Mouse (Mus musculus) heart, embryonic 11.5 days (tissue): ENCODE data around the gene Ogdhl. TPM values are rescaled to one million over a fixed set of nuclear protein-coding genes. Genes with fewer than 3 reads are reported as not detected.

Source experiments
- ATAC-seq: fragments of 200-750 bp; cut with Nextera tagmentation; replicated peaks from 2 replicates; pipeline ENCODE4 v1.8.0; 2017; ENCODE audit warnings: moderate library complexity; ENCODE audit not compliant: insufficient number of reproducible peaks, low FRiP score, low TSS enrichment
- H3K27ac ChIP-seq: fragments of 300-500 bp; sonication (generic); 2 replicates; pipeline ENCODE4 v1.5.1; 2014; ENCODE audit warnings: mild to moderate bottlenecking, low read depth, low read length
- H3K27me3 ChIP-seq: fragments of 300-500 bp; sonication (generic); 2 replicates; pipeline ENCODE4 v1.6.1; 2014; ENCODE audit warnings: mild to moderate bottlenecking, low read length, mixed read lengths; ENCODE audit not compliant: control insufficient read depth, insufficient read depth
- H3K36me3 ChIP-seq: fragments of 300-500 bp; sonication (generic); 2 replicates; pipeline ENCODE4 v1.6.1; 2014; ENCODE audit warnings: mild to moderate bottlenecking, low read length, moderate library complexity, mixed read lengths; ENCODE audit not compliant: control insufficient read depth, insufficient read depth
- H3K4me1 ChIP-seq: fragments of 300-500 bp; sonication (generic); 2 replicates; pipeline ENCODE4 v1.6.1; 2014; ENCODE audit warnings: low read length; ENCODE audit not compliant: control insufficient read depth, insufficient read depth
- H3K4me2 ChIP-seq: fragments of 300-500 bp; sonication (generic); 2 replicates; pipeline ENCODE4 v1.6.1; 2014; ENCODE audit warnings: mild to moderate bottlenecking, moderate library complexity
- H3K4me3 ChIP-seq: fragments of 300-500 bp; sonication (generic); 2 replicates; pipeline ENCODE4 v1.5.1; 2014; ENCODE audit warnings: low read depth, low read length
- H3K9ac ChIP-seq: fragments of 300-500 bp; sonication (generic); 2 replicates; pipeline ENCODE4 v1.6.1; 2014; ENCODE audit warnings: mild to moderate bottlenecking, low read depth, low read length, moderate library complexity
- H3K9me3 ChIP-seq: fragments of 300-500 bp; sonication (generic); replicated peaks from 2 replicates; pipeline ENCODE4 v1.6.1; 2016; ENCODE audit warnings: low read length; ENCODE audit not compliant: control insufficient read depth
- WGBS: fragments of 180-500 bp; shearing (Covaris S2); extraction: QIAGEN DNeasy Blood & Tissue Kit; methylation state at CpG from one replicate; pipeline ENCODE4 v1.1.7; 2014; ENCODE audit not compliant: insufficient replicate concordance; 5-methylcytosine and 5-hydroxymethylcytosine counted together
- polyA plus RNA-seq: library from polyadenylated mRNA; unstranded; fragments of >200 nt; fragmentation: Nextera tagmentation; extraction: Ambion mirVana; gene quantifications from 2 replicates; pipeline ENCODE4 v1.2.1, GENCODE M21; 2014

Gene Ogdhl
- polyA plus RNA-seq, 1 experiment from 2014 or later, result 15.2 TPM

DNA sequence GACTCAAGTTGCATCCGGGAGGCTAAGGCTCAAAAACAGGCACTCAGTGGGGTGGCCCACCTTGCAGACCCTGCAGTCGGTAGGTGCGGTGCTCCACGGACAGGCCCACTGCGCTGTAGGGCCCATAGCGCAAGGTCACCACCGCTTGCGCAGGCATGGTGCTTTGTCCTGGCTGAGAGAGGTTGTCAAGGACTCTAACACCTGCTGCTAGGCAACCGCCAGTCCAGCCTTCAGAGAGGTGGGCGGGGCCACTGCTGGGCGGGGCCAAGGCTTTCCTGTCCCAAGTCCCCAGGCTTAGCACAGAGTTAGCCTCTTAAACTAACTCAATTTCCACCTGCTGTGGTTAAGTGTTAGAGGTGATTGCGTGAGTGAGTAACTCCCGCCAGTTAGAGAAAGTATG is 66.4 kb downstream of the Ogdhl start, which contains the start of gene 1700024G13Rik:
Gene 1700024G13Rik, minus strand, starts transcription at position 196 of the 400 bp plus-strand sequence.
- Histone ChIP-seq H3K4me3 (no peak within 1 kb of the TSS), H3K9me3 (no peaks in the 10 kb centered on the region), H3K4me2 (no peak within 1 kb of the TSS), H3K9ac (no peak within 1 kb of the TSS), H3K27ac (no peak within 1 kb of the TSS), H3K4me1 (no peaks in the 10 kb centered on the region), H3K36me3 (no peaks in the 10 kb centered on the region), H3K27me3 (peaks cover 4% of the 10 kb centered on the region; the same call in 1 of the 2 replicates)
- ATAC-seq, result peak; percentile 75
- 3% methylated on average over 13 of the region's 13 CpGs for WGBS

Other genes starting within 250 kb of the Ogdhl start
- 25.6 and 31.9 TPM in 2 replicates for gene Oxnad1, start 236.6 kb upstream of the Ogdhl start, polyA plus RNA-seq
- gene Dph3, start 236.3 kb upstream of the Ogdhl start, polyA plus RNA-seq, result 94.3 and 99.3 TPM in 2 replicates
- gene Msmb, start 180.0 kb upstream of the Ogdhl start, polyA plus RNA-seq, result not detected in 2 replicates
- 145 and 157 TPM in 2 replicates for gene Ncoa4, start 162.2 kb upstream of the Ogdhl start, polyA plus RNA-seq
- gene Timm23, start 120.1 kb upstream of the Ogdhl start, polyA plus RNA-seq, result 322 and 324 TPM in 2 replicates
- 33.4 and 36.7 TPM in 2 replicates for gene Parg, start 120.1 kb upstream of the Ogdhl start, polyA plus RNA-seq
- gene 1700024G13Rik, start 66.4 kb downstream of the Ogdhl start, polyA plus RNA-seq, result not detected in 2 replicates
- gene Slc18a3, start 142.8 kb downstream of the Ogdhl start, polyA plus RNA-seq, result not detected in 2 replicates
- gene Chat, start 144.0 kb downstream of the Ogdhl start, polyA plus RNA-seq, result not detected in 2 replicates
- 14.7 and 17.3 TPM in 2 replicates for gene Ercc6, start 191.5 kb downstream of the Ogdhl start, polyA plus RNA-seq